Mouse (Mus musculus): ENCODE measurements at regions not wholly inside any gene's neighbourhood (a gene's known extent, or its start where the extent isn't known, plus 50 kb on each side); places are given as distances from the start of the nearest gene placed in this dataset.

DNA sequence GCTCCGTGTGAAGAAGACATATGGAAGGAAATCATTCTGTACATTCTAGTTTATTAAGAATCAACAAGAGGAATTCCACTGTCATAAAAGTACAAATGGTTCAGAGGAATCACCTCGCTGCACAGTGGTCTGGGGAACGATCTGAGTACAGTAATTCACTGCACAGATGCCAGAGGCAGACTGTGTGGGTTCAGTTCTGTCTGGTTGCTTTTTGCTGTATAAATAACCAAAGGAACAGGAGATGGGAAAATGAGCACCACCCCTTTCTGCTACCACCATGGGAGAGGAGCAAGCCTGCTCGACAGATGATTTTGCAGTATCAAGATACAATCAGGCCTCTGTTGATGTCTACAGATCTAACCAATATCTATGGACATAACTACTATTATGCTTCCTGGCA lies 322.1 kb upstream of the Slco3a1 start:
- DNase-seq = no peak

DNA sequence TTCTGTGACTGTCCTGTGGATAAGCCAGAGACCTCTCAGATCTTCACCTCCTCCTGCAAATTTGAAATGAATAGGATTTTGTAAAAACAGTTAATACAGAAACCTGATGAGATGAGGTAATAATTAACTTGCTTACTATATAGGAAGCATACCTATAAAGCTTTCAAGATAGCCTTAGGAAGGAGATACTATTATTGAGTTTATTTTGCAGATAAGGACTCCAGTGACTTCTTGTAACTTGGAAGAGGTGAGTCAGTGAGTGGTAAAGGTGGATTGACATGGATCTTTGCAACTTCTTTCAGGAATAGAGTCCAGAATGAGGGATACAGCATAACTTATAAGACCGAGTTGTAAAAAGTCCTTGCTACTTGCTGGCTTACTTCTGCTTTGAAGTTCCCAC lies 315.7 kb upstream of the Slco3a1 start:
- DNase-seq = no peak

DNA sequence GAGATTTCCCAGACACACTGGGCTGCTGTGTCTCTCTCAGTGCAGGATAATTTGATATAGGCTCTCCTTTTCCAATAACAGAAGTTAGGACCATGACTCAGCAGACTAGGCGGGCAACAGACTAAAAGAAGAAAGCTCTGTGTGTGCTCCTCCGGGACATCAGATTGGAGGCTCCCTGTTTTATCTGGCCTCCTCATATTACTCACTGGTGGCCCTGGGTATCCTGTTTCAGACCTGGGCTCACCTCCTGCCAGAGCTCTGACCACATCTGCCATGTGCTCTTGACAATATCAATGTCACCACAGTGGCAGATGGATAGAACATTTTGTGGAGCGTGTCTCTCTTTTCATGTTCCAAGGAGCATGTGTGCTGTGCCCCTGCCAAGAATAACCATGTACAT lies 308.1 kb upstream of the Slco3a1 start:
- DNase-seq = no peak

DNA sequence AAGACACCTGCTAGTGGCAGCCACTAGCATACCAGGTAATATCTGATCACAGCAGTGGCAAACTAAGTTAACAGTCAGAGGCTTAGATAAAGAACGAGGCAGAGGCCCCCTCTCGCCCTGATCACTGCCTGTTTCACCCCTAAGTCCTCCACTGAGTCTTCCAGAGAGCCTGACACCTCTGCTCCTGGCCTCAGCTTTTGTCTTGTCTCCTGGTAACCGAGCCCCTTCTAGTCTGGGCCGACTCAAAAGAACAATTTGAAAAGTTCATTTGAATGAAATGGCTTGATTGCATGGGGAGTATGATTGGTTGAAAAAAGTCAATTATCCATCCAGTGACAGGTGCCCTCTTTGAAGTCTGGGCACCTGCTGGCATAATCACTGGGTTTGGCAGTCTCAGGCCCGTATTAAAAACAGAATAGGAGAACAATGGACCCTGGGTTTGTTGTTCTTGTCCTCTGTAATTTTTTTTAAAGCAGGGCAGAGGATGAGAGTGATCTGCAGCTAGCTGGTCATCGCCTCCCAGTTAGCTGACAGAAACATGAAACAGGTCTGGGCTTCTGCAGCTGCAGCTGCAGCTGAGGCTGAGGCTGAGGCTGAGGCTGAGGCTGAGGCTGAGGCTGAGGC lies 289.8 kb upstream of the Slco3a1 start:
- no peak for DNase-seq

DNA sequence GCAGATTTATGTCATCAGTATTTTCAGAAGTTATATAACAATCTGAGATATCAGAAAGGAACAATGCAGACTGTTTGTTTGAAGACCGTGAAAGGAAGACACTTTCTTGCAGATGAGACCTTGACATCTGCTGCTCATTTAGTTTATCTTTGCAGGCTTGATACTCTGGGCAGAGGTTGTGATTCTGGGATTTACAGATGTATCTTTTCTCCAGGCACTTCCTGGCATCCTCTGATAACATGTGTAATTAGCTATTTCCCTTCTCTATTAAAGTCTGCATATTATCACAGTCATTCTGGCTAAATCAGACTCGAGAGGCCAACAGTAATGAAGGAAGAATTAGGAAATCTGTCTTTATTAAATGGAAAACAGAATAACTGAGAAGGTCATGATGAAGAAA lies 268.7 kb upstream of the Slco3a1 start:
- no peak for DNase-seq

DNA sequence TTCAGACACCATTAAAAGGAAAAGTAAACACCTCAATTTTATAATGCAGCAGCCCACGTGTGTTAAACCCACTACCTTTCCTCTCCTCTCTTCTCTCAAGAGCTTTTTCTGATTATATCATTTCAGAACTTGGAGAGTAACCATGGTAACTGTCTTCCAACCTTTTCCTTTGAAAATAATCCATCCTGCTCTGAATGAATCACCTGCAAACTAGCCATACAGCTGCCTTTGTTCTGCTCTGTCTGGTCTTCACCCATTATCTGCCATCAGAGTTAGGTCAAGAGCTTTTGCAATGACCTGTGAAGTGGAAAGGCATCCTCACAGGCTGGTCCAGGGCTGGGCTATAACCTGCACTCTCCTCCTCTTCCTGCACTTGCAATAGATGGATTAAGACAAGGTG lies 238.7 kb upstream of the Slco3a1 start:
- DNase-seq = no peak

DNA sequence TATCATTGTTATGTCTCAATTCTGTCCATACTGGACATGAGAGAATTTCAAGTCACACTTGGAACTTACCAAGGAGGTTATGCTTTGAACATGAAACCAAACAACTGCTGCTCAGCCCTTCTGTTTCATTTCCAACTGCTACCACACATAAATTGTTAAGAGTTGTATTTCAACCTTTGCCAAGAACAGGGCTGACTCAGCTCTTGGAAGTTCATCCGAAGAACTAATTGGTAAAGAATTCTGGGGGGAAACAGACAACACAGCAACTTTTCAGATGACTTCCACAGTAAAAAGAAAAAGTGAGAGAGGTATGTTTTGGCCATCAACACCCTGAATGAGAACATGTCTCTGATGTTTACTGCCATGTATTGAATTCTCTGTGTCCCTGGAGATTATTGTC lies 234.1 kb upstream of the Slco3a1 start:
- DNase-seq = peak; percentile 24 to 26

DNA sequence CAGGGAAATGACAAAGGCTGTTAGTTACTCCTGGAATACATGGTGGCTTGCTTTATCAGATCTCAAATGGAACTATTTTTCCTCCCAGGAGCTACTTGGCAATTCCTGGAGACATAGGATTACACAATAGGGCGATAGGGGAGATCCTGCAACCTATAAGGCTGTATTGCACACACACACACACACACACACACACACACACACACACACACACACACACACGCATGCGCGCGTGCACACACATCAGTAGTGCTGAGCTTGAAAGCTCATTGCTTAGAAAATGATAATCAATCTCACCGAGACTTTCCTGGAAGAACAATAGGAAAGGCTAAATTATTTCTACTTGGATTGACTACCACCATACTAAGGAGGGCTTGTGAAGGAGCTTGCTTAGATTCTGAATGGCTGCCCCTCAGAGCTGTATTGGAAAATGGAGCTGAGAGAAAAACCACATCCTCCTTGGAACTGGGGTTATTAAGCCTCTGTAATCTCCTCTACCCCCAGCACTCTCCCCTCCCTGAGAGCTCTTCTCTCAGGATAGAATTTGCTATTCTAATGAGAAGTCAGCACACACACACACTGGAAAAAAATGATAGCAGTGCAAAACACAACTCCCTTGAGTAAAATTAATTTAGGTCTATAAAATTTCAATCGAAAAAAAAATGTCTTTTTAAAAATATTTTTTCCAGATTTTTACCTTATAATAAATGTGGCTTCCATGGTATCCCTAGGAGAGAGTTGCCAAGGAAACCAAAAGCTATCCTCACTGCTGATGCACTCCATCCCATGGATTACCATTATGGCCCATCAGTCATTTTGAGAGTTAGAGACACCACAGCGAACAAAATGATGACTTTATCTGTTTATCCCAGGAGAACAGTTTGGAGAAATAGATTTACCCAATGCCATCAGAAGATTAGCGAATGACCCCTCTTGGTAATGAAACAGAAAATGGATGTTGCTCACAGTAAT lies 217.1 kb upstream of the Slco3a1 start:
- DNase-seq = no peak

DNA sequence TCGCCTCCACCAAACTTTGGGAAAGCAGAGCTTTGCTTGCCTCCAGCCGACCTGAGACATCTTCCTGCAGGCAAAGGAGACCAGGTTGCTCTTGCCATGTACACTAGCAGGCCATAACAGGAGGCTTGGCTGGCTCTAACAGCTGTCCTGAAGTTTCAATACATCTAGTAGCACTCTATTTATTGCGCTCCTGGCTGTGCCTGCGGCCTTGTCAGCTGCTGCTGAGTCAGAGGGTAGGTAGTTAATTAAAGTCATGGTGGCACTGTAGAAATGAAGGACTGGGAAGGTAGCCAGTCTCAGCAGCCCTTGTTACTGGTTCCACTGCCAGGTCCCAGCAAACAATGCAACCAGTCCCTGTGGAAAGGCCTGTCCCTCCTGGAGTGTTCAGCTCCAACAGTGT lies 212.0 kb upstream of the Slco3a1 start:
- DNase-seq = no peak

DNA sequence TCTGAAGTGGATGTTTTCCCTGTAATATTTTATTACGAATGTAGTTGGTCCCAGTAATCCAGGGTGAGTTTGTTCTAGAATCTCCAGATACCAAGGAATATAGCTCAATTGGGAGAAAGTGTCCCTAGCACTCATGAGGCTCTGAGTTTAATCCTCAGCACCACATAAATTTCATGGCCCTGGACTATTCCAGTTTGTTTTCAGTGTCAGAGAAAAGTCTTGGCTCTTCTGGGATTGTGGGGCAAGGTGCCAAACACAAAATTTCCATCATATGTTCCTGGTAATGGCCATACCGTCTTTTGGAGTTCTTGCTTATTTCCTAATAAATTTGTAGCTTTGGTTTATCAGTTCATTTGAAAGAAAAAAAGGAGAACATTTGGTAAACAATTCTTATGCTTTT lies 202.9 kb upstream of the Slco3a1 start:
- DNase-seq = no peak

DNA sequence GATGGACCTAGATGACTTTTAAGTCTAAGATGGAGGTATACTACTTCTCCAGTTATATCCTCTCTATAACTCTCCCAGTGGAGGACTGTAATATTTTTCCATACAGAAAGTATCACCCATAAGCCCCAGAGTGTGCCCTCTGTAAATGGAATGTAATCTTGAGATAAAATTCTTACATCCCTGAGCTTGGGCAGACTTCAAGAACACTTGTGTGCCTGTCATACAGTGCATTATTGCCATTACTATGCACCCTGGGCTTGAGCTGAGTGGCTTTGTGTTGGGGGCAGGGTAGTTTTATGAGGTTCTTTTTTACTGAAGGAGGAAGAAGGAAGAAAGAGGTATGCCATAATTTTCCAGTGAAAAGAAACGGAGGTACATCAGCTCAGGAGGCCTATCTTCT lies 193.1 kb upstream of the Slco3a1 start:
- DNase-seq = no peak

DNA sequence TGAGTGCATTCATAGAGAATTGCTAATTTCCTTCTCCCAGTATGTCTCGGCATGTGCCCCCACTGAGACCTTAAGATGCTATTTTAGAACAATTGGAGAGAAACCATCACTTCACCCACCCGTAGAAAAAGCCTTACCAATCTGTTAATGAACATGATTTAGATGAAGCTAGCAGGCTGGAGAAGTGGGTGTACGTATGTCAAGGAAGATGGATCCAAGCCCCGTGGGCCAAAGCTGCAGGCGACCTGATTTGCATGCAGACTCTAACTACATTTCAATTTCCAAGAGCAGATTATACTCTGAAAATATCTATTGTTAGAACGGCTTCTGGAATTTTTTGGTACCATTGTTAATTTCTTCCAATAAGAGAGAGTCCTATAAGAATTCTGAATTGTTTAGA lies 180.4 kb upstream of the Slco3a1 start:
- no peak for DNase-seq

DNA sequence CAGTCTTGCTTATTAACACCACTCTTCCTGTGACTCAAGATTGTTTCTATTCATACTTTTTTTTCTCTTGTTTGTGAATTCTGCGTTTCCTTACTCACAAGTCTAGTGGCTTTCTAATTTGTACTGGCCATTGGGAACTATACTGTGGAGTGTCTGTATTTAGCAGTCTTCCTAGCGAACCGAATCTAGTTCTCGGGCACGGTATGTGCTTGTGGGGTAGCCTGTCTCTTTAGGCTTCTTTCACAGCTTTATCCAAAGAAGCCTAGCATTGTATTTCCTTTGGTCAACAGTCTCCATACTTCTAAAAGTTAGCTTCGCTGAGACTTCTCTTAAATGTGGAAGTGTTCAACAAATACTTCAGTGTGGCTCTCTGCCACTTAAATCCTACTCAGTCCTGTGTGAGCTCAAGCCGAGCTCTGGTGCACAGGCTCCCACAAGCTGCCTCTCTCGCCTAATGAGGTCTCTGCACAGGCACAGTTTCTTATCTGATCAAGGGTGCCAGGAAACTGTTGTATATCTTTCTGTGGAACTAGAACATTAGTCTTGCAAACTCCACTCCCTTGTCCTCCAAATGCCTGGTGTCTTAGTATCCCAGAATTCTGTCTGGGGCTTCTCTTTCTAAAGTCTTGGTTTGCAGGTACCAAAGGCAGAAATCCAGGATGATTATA lies 171.9 kb upstream of the Slco3a1 start:
- no peak for DNase-seq

DNA sequence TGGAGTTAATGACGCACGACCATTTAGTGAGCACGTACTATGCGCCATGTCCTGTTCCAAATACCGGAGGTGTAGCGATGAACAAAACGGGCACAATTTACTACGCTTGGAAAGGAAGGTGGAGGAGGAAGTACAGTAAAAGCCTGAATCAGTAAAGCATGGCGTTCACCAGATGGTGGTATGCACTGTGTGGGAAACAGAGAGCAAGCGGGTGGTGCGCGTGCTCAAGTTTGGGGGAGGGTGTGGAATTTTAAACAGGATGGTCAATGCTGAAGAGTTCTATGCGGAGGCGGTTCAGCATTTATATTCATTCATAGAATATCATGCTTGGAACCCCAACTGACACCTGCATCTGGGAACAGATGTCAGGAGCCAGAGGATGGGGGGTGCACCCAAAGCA lies 164.7 kb upstream of the Slco3a1 start:
- DNase-seq = no peak

DNA sequence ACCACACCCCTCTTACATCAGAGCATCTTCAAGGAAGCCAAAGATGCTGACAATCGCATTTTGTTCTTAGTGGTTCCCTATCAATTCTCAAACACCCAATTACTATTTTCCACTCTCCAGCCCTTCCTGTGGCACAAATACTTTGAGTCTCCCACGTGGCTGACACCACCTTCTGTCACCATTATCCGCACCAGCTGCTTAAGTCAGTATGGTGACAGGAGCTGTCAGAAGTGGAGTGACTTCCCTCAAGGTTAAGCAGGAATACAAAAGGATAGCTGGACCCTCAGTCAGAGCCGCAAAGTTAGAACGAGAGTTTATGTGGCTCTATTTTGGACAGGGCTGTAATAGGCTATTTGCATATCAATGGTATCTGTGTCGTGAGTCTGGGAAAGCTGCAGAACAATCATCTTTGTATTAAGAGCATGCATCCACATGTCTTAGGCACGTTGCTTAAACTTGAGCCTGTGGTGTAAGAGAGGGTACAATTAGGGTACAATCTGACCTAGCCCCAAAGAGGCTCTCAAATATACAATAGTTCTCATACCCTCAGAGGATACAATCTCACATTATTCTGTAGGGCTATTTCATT lies 155.5 kb upstream of the Slco3a1 start:
- DNase-seq = no peak

DNA sequence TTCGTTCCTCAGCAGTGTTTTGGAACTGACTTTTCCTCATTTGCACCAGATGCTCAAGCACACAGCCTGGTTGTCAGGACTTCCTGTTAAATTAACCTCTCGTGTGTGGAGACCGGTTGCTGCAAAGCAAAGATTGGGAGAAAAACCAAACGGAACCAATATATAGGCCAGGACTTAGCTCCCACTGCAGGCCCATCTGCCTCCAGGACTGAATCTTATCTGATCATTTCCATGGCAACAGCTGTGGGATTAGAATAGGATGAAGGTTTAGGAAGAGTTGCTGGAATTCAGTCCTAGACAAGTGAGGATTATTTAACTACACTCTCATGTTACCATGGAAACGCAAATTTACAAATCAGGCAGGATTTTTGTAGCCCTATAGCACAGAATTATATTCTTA lies 154.4 kb upstream of the Slco3a1 start:
- no peak for DNase-seq

DNA sequence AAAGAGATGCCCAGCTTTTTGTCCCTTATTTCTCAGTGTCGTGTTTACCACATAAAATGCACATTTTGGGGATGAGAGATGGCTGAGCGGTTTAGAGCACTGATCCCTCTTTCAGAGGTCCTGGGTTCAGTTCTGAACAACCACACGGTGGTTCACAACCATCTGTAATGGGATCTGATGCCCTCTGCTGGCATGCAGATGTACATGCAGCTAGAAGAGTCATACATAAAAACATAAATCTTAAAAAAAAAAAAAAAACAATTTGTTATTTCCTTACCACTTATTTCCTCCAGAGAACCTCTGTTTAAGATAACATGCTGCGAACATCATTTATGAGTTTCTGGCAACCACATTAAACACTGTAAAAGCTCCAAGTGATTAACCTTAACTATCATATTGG lies 149.0 kb upstream of the Slco3a1 start:
- DNase-seq = no peak

DNA sequence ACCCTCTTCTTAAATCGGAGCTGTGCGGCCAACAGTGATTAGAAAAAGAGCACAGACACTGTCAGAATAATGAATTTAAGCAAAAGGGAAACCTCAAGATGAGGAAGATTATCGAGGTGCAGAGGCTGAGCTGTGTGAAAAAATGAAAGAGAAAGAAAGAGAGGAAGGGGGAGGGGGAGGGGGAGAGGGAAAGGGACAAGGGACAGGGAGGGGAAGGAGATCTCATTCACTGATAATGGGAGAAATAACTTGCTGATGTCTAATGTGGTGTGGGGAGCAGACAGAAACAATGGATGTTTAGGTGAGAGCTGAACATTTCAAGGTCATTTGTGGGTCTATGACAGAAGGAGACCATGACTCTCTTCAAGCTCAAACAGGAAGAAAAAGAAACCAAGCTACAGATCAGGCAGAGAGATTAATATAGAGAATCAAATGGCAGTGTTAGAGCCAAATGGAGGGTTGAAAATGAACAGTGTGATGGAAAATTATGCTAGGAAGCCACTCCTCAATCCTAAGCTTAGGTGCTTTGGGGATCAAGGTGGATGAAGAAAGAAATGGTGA lies 143.3 kb upstream of the Slco3a1 start:
- DNase-seq = no peak

DNA sequence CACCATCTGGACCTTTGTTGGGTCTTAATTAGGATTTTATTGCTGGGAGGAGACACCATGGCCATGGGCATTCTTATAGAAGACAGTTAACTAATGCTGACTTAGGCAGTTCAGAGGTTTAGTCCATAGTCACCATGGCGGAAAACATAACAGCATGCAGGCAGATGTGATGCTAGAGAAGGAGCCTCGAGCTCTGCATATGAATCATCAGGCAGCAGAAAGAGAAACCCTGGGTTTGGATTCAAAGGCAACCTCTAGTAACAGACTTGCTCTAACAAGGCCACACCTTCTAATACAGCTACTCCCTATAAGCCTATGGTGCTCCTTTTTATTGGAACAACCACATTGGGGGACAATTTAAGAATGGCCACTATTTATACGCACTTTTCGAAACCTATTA lies 141.7 kb upstream of the Slco3a1 start:
- DNase-seq = no peak

DNA sequence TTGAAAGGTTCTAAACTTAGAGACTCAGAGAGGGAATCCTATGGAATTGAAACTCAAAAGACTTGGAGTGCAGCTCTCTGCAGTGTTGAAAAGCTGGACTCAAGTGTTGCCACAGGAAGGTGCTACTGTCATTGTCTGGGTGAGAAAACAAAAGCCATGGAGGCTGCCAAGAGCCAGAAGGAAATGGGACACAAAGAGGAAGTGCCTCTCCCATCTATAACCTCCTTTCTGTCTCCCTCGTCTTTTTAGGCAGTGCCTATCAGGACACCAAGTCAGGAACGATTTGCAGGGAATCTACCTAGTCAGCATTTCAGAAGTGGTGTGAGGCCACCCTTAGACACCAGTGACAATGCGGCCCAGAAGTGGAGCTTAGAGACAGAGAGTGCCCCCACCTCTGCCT lies 138.5 kb upstream of the Slco3a1 start:
- peak; percentile 19 to 29 for DNase-seq

DNA sequence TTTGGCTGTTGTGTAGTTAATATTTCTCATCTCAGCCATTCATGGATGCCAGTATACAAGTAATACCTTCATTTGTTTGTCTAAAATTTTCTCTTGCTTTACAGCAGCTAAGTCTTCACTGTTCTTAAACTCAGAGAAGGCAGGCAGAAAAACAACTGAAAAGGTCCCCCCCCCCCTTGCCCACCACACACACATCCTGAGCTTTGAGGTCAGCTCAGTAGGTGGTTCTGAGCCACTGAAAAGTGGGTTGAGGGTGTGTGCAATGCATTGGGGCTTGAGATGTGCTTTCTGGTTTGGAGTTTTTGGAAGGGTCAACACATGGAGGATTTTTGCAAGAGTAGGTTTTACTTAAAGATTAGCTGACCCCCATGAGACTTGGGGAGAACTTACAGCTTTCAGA lies 136.1 kb upstream of the Slco3a1 start:
- DNase-seq = no peak

DNA sequence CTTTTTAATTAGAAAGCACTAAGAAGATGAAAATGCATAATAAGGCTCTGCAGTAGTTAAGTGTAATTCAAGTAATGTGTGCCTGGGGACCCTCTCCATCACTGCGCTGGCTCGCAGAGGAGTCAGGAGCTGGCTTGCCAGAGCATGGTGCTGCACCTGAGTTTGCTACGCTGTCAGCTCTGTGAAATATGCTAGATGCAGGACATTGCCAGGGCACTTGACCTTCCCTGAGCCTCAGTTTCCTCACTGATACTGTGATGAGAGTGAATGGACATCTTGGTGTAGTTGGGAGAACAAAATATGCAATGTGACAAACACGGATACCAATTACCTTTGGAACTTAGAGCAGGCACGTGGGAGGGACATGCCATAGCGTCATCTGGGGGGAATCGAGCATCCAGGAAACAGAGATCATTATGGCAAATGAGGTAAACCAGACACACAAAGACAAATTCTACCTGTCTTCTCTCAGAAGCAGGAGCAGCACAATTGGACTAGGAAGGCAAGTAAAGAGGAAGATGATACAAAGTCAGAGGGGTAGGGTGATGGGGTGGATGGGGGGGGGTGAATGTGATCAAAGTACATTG lies 133.6 kb upstream of the Slco3a1 start:
- no peak for DNase-seq
